Mouse (Mus musculus) mouse embryonic stem cell (cell line): ENCODE measurements around the gene Tstd2.

Source experiments
- in situ Hi-C, 2 experiments: fragments of 300-500 bp; cut with MboI; formaldehyde crosslinking; loops; 1 replicate in 1 of 2; 3 replicates in 1 of 2; pipeline ENCODE4 v1.14.3; 2019 to 2020; ENCODE audit warnings: low sequenced_read_pairs in 2 of 2, low pct_unique_long_range_greater_than_20kb in 1 of 2, mixed read lengths in 1 of 2; ENCODE audit not compliant: unreplicated experiment in 1 of 2

Gene Tstd2

DNA sequence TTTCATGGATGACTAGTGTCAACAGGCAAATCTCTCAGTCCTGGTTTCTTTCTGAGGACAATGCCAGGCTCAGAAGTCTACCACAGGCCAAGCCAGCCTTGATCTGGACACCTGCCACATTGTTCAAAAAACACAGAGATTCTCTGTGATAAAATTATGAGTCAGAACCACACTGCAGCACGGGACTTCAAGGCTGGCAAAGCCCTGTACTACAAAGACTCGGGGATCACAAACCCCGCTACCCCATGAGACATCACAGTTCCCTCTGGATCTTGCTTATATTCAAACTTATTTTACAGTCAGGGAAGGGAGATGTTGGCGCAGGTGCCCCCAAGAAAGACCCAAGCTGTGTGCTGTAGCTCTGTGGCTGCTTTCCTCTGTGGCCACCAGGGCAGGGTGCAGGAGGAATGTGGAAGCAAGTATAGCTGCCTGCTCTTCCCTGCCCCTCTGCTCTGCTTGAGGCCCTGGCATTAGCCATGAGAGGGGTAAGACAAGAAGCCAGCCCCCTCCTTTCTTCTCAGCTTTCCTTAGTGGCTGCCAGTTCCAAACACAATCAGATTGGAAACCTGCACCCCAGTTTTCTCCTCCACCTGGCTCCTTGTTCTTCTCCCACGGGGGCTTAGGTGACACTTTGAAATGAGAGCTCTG, 45.9 kb downstream of the Tstd2 start:
- in situ Hi-C loops: no loop called here

DNA sequence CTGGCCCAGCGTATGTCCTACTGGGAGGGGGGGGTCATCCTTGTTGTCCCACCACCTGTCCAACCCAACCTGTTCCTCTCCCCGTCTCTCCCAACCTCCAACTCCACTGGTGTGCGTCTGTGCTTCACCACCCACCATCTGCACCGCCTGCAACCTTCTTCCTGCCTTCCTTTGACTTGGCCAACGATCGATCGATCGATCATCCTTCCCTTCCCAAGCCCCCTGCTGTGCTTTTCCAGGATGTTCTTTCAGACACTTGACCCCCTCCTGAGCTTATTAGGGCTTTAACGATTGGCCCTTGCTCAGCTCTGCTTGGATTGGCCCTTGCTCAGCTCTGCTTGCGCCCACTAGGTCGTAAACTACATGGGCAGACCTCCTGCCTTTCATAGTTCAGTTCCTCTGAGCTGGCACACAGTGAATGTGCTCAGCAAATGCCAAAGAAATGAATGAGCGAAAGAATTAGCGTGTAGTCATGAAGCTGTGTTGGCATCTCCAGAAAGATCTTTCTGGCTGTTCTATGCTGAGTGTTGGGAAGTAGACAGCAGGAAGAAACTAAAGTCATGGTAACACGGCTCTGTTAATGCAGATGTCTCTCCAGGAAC, 48.9 kb downstream of the Tstd2 start:
- in situ Hi-C loops: no loop called here

DNA sequence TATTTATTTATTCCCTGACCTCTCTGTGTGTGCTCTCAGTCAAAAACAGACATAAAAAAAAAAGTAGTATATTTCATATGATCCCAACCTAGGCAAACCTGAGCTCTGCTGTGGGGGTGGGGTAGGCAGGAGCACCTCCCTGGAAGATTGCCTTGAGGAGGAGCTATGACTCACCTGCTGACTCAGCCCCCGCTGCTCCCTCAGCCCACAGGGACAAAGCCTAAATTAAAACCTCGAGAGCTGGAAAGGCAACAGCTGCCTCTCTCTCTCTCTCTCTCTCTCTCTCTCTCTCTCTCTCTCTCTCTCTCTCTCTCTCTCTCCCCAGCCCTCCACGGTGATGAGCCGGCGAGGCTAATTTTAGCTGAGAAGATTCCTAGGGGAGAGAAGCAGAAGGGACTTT, 50.6 kb downstream of the Tstd2 start:
- in situ Hi-C loops: no loop called here

GRCm38 (mm10) chr4:46087427-46087771, 51.1 kb downstream of the Tstd2 start:
- in situ Hi-C loops: no loop called here

GRCm38 (mm10) chr4:46086718-46087426, 51.6 kb downstream of the Tstd2 start:
- in situ Hi-C loops: no loop called here

DNA sequence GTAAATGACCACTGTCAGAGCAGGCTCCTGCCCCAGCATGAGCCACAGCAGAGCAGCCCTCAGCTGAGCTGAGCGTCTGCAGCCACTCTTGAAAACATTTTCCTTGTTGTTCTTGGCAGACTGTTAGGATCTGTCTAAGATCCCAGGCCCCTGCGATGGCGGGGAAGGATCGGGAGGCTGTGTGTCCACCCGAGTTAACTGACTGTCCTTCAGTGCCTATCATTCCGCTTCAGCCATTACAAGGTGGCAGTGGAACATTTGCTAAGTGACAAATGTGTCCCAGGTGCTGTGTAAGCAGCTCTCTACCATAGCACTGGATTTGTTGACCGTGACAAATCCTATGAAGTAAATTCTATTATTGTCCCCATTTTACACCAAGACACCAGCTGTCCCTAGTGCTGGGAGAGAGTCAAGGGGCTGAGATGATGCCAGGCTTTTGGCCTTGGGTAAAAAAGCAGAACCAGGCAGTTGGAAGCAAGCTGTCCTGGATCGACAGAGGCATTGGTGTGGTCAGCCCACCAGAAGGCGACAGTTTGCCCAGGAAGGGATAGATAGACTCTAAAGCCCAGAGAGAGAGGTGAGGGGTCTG, 53.2 kb downstream of the Tstd2 start:
- in situ Hi-C loops: no loop called here

GRCm38 (mm10) chr4:46084416-46085172, 53.9 kb downstream of the Tstd2 start:
- in situ Hi-C loops: no loop called here

- in situ Hi-C loops: no loop called here
Observed at GRCm38 (mm10) chr4:46082555-46082954, 55.9 kb downstream of the Tstd2 start.

DNA sequence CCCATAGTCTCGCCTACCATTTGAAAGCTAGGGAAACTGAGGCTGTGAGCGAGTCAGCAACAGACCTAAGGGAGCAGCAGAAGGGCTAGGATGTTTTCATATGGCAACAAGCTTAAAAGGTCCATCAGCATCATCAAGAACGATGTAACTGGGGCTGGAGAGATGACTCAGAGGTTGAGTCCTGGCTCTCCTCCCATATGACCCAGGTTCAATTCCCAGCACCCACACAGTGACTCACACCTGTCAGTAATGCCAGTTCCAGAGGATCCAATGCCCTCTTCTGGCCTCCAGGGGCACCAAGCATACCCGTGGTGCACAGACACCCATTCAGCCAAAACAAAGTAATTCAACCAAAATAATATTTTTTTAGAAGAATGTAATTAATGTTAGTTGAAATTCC, 58.2 kb downstream of the Tstd2 start:
- in situ Hi-C loops: no loop called here

DNA sequence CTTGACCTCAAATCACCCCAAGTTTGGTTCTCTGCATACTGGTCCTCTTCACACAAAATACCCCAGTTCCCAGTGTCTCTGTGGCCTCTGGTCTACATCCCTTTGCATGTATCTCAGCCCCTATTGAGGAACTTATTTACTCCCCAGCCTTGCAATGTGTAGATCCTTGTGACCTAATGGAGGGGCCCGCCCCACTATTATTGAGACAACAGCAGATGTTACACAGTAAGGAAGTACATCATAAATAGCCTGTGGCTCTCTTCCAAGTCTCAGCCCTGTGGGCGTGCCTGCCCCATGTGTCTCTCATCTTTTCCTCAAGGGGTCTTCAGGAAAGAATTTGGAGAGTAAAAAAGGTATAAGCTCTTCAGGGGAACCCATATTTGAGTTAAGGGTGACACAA, 61.6 kb downstream of the Tstd2 start:
- in situ Hi-C loops: no loop called here

- in situ Hi-C loops: no loop called here
Observed at GRCm38 (mm10) chr4:46075664-46076063, 62.8 kb downstream of the Tstd2 start.

GRCm38 (mm10) chr4:46073736-46074135, 64.8 kb downstream of the Tstd2 start:
- in situ Hi-C loops: no loop called here

- in situ Hi-C loops: no loop called here
Observed at GRCm38 (mm10) chr4:46072631-46073030, 65.9 kb downstream of the Tstd2 start.

DNA sequence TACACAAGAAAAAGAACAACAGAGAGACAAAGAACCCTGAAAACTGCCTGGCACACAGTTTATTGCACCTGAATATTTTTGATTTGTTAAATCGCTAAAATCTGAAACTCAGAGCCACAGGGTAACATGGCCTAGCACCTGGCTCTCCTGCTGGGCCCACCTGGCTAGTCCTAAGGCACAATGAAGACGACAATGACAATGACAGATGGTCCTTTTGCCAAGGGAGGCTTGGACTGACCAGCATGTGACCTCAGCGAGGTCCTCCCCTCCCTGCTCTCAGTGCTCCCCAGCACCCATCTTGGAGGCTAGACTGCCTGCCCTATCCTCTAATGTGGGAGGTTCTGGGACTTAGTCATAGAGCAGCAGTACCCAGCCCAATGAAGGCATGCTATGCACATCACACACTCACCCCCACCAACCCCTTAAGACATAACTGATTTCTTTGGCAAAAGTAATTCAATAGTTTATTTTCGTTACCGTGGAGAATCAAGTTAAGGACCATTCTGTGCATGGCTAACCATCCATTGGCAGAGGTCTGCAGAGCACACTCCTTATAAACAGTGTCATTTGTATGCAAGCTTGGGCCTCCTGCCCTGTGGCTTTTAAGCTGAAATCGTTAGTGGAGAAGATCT, 68.5 kb downstream of the Tstd2 start:
- in situ Hi-C loops: no loop called here

- in situ Hi-C loops: no loop called here
Observed at GRCm38 (mm10) chr4:46068573-46068972, 69.9 kb downstream of the Tstd2 start.

- in situ Hi-C loops: no loop called here
Observed at GRCm38 (mm10) chr4:46068060-46068459, 70.4 kb downstream of the Tstd2 start.

DNA sequence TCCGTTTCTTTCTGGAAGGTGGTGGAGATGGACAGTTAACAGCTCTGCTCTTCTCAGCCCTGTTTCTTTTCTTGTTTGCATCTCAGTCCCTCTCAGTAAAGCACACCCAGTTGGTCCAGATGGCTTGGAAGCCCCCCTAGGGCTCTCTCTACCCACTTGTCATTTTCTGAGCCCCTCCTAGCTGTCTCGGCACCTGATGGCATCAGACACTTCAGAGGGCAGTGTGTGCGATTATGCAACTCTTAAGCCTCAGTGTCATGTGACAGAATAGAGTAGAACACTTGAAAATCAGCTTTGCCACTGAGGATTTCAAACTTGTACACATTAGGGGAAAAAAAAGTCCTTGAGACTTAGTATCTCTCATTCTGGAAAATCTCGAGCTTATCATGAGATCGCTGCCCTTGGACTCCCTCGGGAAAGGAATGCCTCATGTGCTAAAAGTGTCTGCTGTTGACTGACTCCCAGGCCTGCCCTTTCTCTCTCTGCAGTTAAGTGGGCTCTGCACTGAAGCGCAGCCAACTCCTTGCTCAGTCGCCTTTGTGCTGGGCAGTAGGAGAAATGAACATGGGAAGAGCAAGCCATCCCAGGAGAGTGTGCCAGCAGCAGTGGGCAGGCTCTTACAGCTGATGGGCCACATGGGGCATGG, 72.7 kb downstream of the Tstd2 start:
- in situ Hi-C loops: no loop called here

- in situ Hi-C loops: no loop called here
Observed at GRCm38 (mm10) chr4:46064961-46065360, 73.5 kb downstream of the Tstd2 start.
